17 mouse cellular contexts compared by ENCODE assay signal in genomic region chr19:25361956-25362355, GRCm38 (mm10).
"Had no signal": no experiment of that assay in that cellular context is flagged by ENCODE, and none has a peak within 500 bp of the region (broad histone marks: within the 10 kb centered on the region; RNA-seq: fewer than 3 reads in every experiment).

No protein-coding gene starts in this region.

- ATAC-seq: midbrain, embryonic 16.5 days had no signal

- H3K4me2 ChIP-seq: limb, embryonic 15.5 days; liver, embryonic 15.5 days; lung, embryonic 14.5 days; midbrain, embryonic 12.5 days; neural tube, embryonic 13.5 days; stomach, embryonic 15.5 days had no signal

- H3K9ac ChIP-seq: limb, embryonic 15.5 days; liver, embryonic 15.5 days; lung, embryonic 14.5 days; midbrain, embryonic 12.5 days; neural tube, embryonic 13.5 days; stomach, embryonic 15.5 days had no signal

- H3K36me3 ChIP-seq: limb, embryonic 15.5 days; liver, embryonic 15.5 days; midbrain, embryonic 12.5 days; neural tube, embryonic 13.5 days; stomach, embryonic 15.5 days had no signal

- H3K4me3 ChIP-seq: limb, embryonic 15.5 days; liver, embryonic 15.5 days; midbrain, embryonic 12.5 days; neural tube, embryonic 13.5 days; stomach, embryonic 15.5 days had no signal

- H3K9me3 ChIP-seq: limb, embryonic 15.5 days; liver, embryonic 15.5 days; midbrain, embryonic 12.5 days; neural tube, embryonic 13.5 days; stomach, embryonic 15.5 days had no signal

- H3K27ac ChIP-seq: kidney, postnatal 0 days; limb, embryonic 15.5 days; liver, embryonic 15.5 days; midbrain, embryonic 12.5 days; neural tube, embryonic 13.5 days; stomach, embryonic 15.5 days had no signal

- H3K4me1 ChIP-seq: stomach, embryonic 15.5 days had no signal

- H3K27me3 ChIP-seq: limb, embryonic 15.5 days; neural tube, embryonic 13.5 days; stomach, embryonic 15.5 days had no signal

- DNase-seq: kidney, adult 9 months; kidney, postnatal 36 days; layer of hippocampus, adult 9-11 months; layer of hippocampus, postnatal 36 days; lung, embryonic 14.5 days; lung, postnatal 10 days; lung, postnatal 4 days; right cerebral cortex, postnatal 14 days; thymus, adult 2 months; thymus, postnatal 25 days had no signal
